Mouse (Mus musculus) heart, postnatal 0 days (tissue): ENCODE results near the gene BC034090.

Experiments
- CTCF ChIP-seq: IDR thresholded peaks from 2 replicates; pipeline ENCODE4 v1.5.1; 2016; ENCODE audit warnings: antibody characterized with exemption, control low read depth, low read depth
- EP300 ChIP-seq: IDR thresholded peaks from 2 replicates; pipeline ENCODE4 v1.6.1; 2016; ENCODE audit warnings: antibody characterized with exemption, low read depth

DNA sequence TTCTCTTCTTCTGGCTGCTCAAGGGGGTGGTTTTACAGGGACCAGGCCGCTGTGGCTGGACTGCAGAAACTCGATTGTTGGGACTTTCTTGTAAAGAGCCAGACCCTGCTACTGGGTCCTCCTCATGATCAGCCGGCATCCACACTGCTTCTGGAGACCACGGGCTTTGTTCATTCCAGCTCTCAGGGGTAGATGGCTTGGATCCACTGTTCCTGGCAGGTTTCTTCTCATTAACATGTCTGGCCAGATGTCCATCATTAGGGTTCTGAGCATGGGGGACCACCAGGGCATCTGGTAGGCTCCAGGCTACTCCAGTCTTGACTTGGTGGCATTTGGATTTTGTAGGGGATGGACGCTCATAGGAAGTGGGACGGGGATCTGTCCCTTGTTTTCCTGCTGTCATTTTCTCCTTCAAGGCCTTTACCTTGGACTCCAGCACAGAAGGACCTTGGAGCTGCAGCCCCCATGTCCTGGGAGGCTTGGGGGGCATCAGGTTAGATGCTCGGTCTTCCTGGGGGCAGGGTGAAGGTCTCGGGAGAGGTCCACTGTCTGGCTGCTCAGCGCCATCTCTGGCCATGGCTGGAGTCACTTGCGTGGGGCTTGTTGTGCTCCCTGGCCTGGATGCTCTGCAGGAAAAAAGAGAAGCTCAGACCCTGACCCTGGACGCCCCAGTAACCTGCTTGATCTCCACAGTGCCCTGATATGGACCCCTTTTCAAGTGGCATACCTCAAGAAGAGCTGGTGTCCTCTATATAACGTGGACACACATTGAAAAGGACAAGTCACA lies 2.4 kb downstream of the BC034090 start:
- TF ChIP-seq CTCF: no peak
- no peak for TF ChIP-seq EP300
